Mouse (Mus musculus): ENCODE data around the gene Dnah10. TPM values are rescaled to one million over a fixed set of nuclear protein-coding genes. Genes with fewer than 3 reads are reported as not detected.

Gene Dnah10
- polyA plus RNA-seq, 1 experiment, result 0.04 TPM

GRCm38 (mm10) chr5:124781696-124782095 is 56.8 kb downstream of the Dnah10 start:
- Histone ChIP-seq H3K36me3 (ENCODE audit: control insufficient read depth) (no peaks in the 10 kb centered on the region), H3K4me1 (ENCODE audit: control insufficient read depth) (peaks cover 9% of the 10 kb centered on the region), H3K4me3 (replicated peaks) (no peak overlapping the region), H3K27me3 (ENCODE audit: control insufficient read depth) (no peaks in the 10 kb centered on the region), H3K9me3 (ENCODE audit: control insufficient read depth, low read length) (peaks cover 13% of the 10 kb centered on the region)
- TF ChIP-seq TAL1 (IDR thresholded peaks at IDR 0.05; ENCODE audit: low read length) (no peak), GATA1 (IDR thresholded peaks at IDR 0.05; ENCODE audit: low read length) (no peak)

DNA sequence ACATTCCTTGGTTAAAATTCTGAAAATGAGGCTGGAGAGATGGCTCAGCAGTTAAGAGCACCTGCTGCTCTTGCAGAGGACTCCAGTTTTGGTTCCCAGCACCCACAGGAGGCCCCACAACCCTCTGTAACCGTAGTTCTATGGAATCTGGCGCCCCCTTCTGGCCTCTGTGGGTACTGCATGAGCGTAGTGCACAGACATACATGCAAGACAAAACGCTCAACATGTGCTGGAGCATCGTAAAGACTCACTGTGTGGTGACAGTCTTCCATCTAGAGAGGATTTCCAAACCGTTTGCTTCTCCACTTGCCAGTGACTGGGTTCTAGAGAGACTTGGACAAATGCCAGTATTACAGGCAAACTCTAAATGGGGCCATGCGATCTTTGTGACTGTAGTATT is 60.8 kb downstream of the Dnah10 start:
- Histone ChIP-seq H3K4me3 (replicated peaks) (no peak overlapping the region), H3K36me3 (ENCODE audit: control insufficient read depth) (no peaks in the 10 kb centered on the region), H3K4me1 (ENCODE audit: control insufficient read depth) (peaks cover 4% of the 10 kb centered on the region), H3K9me3 (ENCODE audit: control insufficient read depth, low read length) (peaks cover 7% of the 10 kb centered on the region), H3K27me3 (ENCODE audit: control insufficient read depth) (no peaks in the 10 kb centered on the region)
- TF ChIP-seq GATA1 (IDR thresholded peaks at IDR 0.05; ENCODE audit: low read length) (no peak), TAL1 (IDR thresholded peaks at IDR 0.05; ENCODE audit: low read length) (no peak)

GRCm38 (mm10) chr5:124792112-124792511 is 67.2 kb downstream of the Dnah10 start:
- H3K4me3 ChIP-seq (replicated peaks), result no peak overlapping the region
- H3K36me3 ChIP-seq (ENCODE audit: control insufficient read depth), result no peaks in the 10 kb centered on the region
- H3K9me3 ChIP-seq (ENCODE audit: control insufficient read depth, low read length), result no peaks in the 10 kb centered on the region
- H3K4me1 ChIP-seq (ENCODE audit: control insufficient read depth), result no peaks in the 10 kb centered on the region
- H3K27me3 ChIP-seq (ENCODE audit: control insufficient read depth), result no peaks in the 10 kb centered on the region
- no peak for TF ChIP-seq GATA1 (IDR thresholded peaks at IDR 0.05; ENCODE audit: low read length)
- TF ChIP-seq TAL1 (IDR thresholded peaks at IDR 0.05; ENCODE audit: low read length), result no peak

GRCm38 (mm10) chr5:124809708-124810366 is 85.0 kb downstream of the Dnah10 start:
- Histone ChIP-seq H3K36me3 (ENCODE audit: control insufficient read depth) (no peaks in the 10 kb centered on the region), H3K9me3 (ENCODE audit: control insufficient read depth, low read length) (no peaks in the 10 kb centered on the region), H3K27me3 (ENCODE audit: control insufficient read depth) (no peaks in the 10 kb centered on the region), H3K4me1 (ENCODE audit: control insufficient read depth) (no peaks in the 10 kb centered on the region), H3K4me3 (replicated peaks) (no peak overlapping the region)
- TF ChIP-seq GATA1 (IDR thresholded peaks at IDR 0.05; ENCODE audit: low read length), result no peak
- TF ChIP-seq TAL1 (IDR thresholded peaks at IDR 0.05; ENCODE audit: low read length), result no peak

DNA sequence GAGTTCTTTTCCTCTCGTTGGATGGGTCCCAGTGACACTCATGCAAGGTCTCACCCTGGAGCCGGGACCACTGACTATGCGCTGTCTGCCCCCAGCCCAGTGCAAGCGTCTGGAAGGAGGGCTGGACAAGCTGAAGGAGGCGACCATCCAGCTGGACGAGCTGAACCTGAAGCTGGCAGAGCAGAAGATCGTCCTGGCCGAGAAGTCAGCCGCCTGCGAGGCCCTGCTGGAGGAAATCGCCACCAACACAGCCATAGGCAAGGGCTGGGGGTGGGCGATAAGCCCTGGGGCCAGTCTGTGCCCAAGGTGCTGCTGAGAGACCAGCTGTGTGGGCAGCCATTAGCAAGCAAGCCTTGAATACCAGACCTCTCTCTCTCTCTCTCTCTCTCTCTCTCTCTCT is 87.6 kb downstream of the Dnah10 start:
- Histone ChIP-seq H3K4me3 (replicated peaks) (no peak overlapping the region), H3K36me3 (ENCODE audit: control insufficient read depth) (no peaks in the 10 kb centered on the region), H3K27me3 (ENCODE audit: control insufficient read depth) (no peaks in the 10 kb centered on the region), H3K9me3 (ENCODE audit: control insufficient read depth, low read length) (no peaks in the 10 kb centered on the region), H3K4me1 (ENCODE audit: control insufficient read depth) (no peaks in the 10 kb centered on the region)
- no peak for TF ChIP-seq GATA1 (IDR thresholded peaks at IDR 0.05; ENCODE audit: low read length)

GRCm38 (mm10) chr5:124814797-124815196 is 89.9 kb downstream of the Dnah10 start:
- H3K9me3 ChIP-seq (ENCODE audit: control insufficient read depth, low read length), result no peaks in the 10 kb centered on the region
- no peaks in the 10 kb centered on the region for H3K4me1 ChIP-seq (ENCODE audit: control insufficient read depth)
- TF ChIP-seq GATA1 (IDR thresholded peaks at IDR 0.05; ENCODE audit: low read length) (no peak), TAL1 (IDR thresholded peaks at IDR 0.05; ENCODE audit: low read length) (no peak)
- H3K27me3 ChIP-seq (ENCODE audit: control insufficient read depth), result no peaks in the 10 kb centered on the region
- no peak overlapping the region for H3K4me3 ChIP-seq (replicated peaks)
- H3K36me3 ChIP-seq (ENCODE audit: control insufficient read depth), result no peaks in the 10 kb centered on the region

- no peak for TF ChIP-seq TAL1 (IDR thresholded peaks at IDR 0.05; ENCODE audit: low read length)
- no peaks in the 10 kb centered on the region for H3K4me1 ChIP-seq (ENCODE audit: control insufficient read depth)
- no peaks in the 10 kb centered on the region for H3K36me3 ChIP-seq (ENCODE audit: control insufficient read depth)
- no peaks in the 10 kb centered on the region for H3K27me3 ChIP-seq (ENCODE audit: control insufficient read depth)
- no peaks in the 10 kb centered on the region for H3K9me3 ChIP-seq (ENCODE audit: control insufficient read depth, low read length)
- H3K4me3 ChIP-seq (replicated peaks), result no peak overlapping the region
Measured at GRCm38 (mm10) chr5:124817050-124817449, 92.2 kb downstream of the Dnah10 start.

GRCm38 (mm10) chr5:124822128-124822894 is 97.4 kb downstream of the Dnah10 start:
- TF ChIP-seq TAL1 (IDR thresholded peaks at IDR 0.05; ENCODE audit: low read length) (no peak), GATA1 (IDR thresholded peaks at IDR 0.05; ENCODE audit: low read length) (no peak)
- Histone ChIP-seq H3K4me1 (ENCODE audit: control insufficient read depth) (no peaks in the 10 kb centered on the region), H3K36me3 (ENCODE audit: control insufficient read depth) (no peaks in the 10 kb centered on the region), H3K4me3 (replicated peaks) (no peak overlapping the region), H3K9me3 (ENCODE audit: control insufficient read depth, low read length) (no peaks in the 10 kb centered on the region), H3K27me3 (ENCODE audit: control insufficient read depth) (no peaks in the 10 kb centered on the region)

DNA sequence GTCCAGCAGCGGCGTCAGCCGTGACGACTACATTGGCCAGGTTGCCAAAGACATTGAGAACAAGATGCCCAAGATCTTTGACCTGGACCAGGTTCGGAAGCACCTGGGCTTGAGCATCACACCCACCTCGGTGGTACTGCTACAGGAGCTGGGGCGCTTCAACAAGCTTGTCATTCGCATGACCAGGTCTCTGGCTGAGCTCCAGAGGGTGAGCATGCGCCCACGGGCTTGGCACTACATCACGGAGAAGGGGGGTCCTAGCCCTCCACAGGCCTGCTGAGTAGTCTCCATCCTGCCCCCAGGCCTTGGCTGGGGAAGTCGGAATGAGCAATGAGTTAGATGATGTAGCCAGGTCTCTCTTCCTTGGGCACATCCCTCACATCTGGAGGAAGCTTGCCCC is 105.4 kb downstream of the Dnah10 start:
- Histone ChIP-seq H3K4me1 (ENCODE audit: control insufficient read depth) (no peaks in the 10 kb centered on the region), H3K4me3 (replicated peaks) (no peak overlapping the region), H3K36me3 (ENCODE audit: control insufficient read depth) (no peaks in the 10 kb centered on the region), H3K27me3 (ENCODE audit: control insufficient read depth) (no peaks in the 10 kb centered on the region), H3K9me3 (ENCODE audit: control insufficient read depth, low read length) (no peaks in the 10 kb centered on the region)
- TF ChIP-seq GATA1 (IDR thresholded peaks at IDR 0.05; ENCODE audit: low read length), result no peak
- no peak for TF ChIP-seq TAL1 (IDR thresholded peaks at IDR 0.05; ENCODE audit: low read length)
